In the genomic region with DNA sequence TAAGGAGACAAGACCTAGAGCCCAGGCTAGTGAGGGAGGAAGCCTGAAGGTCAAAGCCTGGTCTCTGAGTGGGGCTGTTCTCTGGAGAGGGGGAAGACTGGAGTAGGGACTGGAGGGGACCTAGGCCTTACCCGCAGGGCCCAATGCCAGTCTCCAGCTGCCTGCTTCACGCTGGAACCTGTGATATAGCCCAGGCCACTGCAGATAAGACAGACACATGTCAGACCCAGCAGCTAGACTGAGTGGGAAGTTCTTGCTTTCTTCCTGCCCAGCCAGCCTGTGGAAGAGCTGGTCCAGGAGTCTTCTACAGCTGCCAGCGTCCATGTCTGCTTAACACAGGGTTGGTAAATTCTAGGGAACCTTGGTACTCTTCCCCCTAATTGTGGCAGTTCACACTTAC, we compare ENCODE assay signal across 11 mouse cellular contexts. TPM values are rescaled to one million over a fixed set of nuclear protein-coding genes. Genes with fewer than 3 reads are reported as not detected.
DNase-seq lines count a peak whose midpoint lies in the region; ATAC-seq and TF ChIP-seq lines count a peak whose summit lies in the region.
"Had no signal": no experiment of that assay in that cellular context is flagged by ENCODE, and none has a peak within 500 bp of the region (broad histone marks: within the 10 kb centered on the region; RNA-seq: fewer than 3 reads in every experiment).

No protein-coding gene starts in this region.

- 25% methylated on average over 3 of the region's 3 CpGs for WGBS in heart, adult 2 months
- WGBS in heart, postnatal 0 days = 18% methylated on average over 3 of the region's 3 CpGs

- H3K36me3 ChIP-seq in heart, adult 2 months (ENCODE audit: control insufficient read depth, insufficient read depth, low read length) = peaks cover 20% of the 10 kb centered on the region
- H3K36me3 ChIP-seq in heart, postnatal 0 days (replicated peaks; ENCODE audit: control insufficient read depth, insufficient read depth, low read length) = no peaks in the 10 kb centered on the region

- H3K4me1 ChIP-seq in heart, adult 2 months (ENCODE audit: control insufficient read depth, insufficient read depth, low read length) = peaks cover 34% of the 10 kb centered on the region
- H3K4me1 ChIP-seq in heart, postnatal 0 days (ENCODE audit: control insufficient read depth, insufficient read depth) = peaks cover 9% of the 10 kb centered on the region

- intact Hi-C loops in heart, adult 2 months (cut with DNase I) = loop anchor here (2.0 kb wide), 1 partner anchor 30 kb away; a partner anchor contains a TSS
- intact Hi-C loops in heart, postnatal 14 days (cut with DNase I) = loop anchor here (2.0 kb wide), 1 partner anchor 30 kb away; a partner anchor contains a TSS
- intact Hi-C loops in left cerebral cortex, adult 2 months (cut with DNase I) = no loop called here
- intact Hi-C loops in left cerebral cortex, postnatal 14 days (cut with DNase I) = no loop called here

- no peak for TF ChIP-seq EP300 in heart, adult 2 months (IDR thresholded peaks at IDR 0.05; ENCODE audit: insufficient read depth, low read depth, low read length)
- no peak for TF ChIP-seq EP300 in heart, postnatal 0 days (IDR thresholded peaks at IDR 0.05; ENCODE audit: low read depth)

- ATAC-seq in heart, postnatal 0 days (ENCODE audit: insufficient read depth, low read depth) = peak; percentile 6; the same call in 1 of the 2 replicates
- ATAC-seq in megakaryocyte progenitor cell, adult 5-6 weeks (replicated peaks; ENCODE audit: poor library complexity) = peak; percentile 50

- no peaks in the 10 kb centered on the region for H3K79me2 ChIP-seq in heart, adult 2 months (replicated peaks; ENCODE audit: control insufficient read depth, insufficient read depth, low read length)

- no peaks in the 10 kb centered on the region for H3K9me3 ChIP-seq in heart, postnatal 0 days (replicated peaks; ENCODE audit: control insufficient read depth, low read length)

- TF ChIP-seq CTCF in heart, adult 2 months (IDR thresholded peaks at IDR 0.05) = no peak
- TF ChIP-seq CTCF in left cerebral cortex, adult 2 months (IDR thresholded peaks at IDR 0.05) = no peak
- TF ChIP-seq CTCF in heart, postnatal 0 days (IDR thresholded peaks at IDR 0.05; ENCODE audit: low read depth) = no peak

- no peak overlapping the region; the same call in 1 of the 2 replicates for H3K9ac ChIP-seq in heart, adult 2 months (ENCODE audit: low read depth, low read length)
- no peak overlapping the region for H3K9ac ChIP-seq in heart, postnatal 0 days (replicated peaks; ENCODE audit: low read depth, low read length)

- peak overlapping the region; percentile 18; the same call in 1 of the 2 replicates for H3K4me3 ChIP-seq in heart, adult 2 months
- no peak overlapping the region for H3K4me3 ChIP-seq in left cerebral cortex, adult 2 months
- H3K4me3 ChIP-seq in heart, postnatal 0 days (ENCODE audit: low read depth, low read length) = no peak overlapping the region

- H3K27me3 ChIP-seq in heart, adult 2 months (ENCODE audit: control insufficient read depth, insufficient read depth, low read length) = no peaks in the 10 kb centered on the region
- H3K27me3 ChIP-seq in heart, postnatal 0 days (ENCODE audit: control insufficient read depth, insufficient read depth, low read length) = no peaks in the 10 kb centered on the region

- H3K27ac ChIP-seq in heart, adult 2 months = peak overlapping the region; percentile 90
- peak overlapping the region; percentile 21; the same call in 1 of the 2 replicates for H3K27ac ChIP-seq in left cerebral cortex, adult 2 months
- peak overlapping the region; percentile 74 for H3K27ac ChIP-seq in heart, postnatal 0 days (ENCODE audit: low read depth)

- no peak for DNase-seq in heart, adult 2 months
- DNase-seq in heart, postnatal 14 days = no peak
- DNase-seq in left cerebral cortex, adult 2 months (ENCODE audit: extremely low spot score in 1 of 2, low spot score in 2 of 2) = no peak
- no peak for DNase-seq in left cerebral cortex, postnatal 14 days (ENCODE audit: low spot score in 2 of 2)
- DNase-seq in heart, postnatal 0 days (ENCODE audit: low spot score) = no peak
- DNase-seq in embryo, embryonic 9.5 days (ENCODE audit: extremely low spot score) = no peak
- no peak for DNase-seq in spleen, postnatal 4 days (ENCODE audit: low spot score in 2 of 2)
- DNase-seq: B cell, adult 2 months had no signal

- 0 out of 2 replicates have a peak overlapping the region, but pooled peaks have one; percentile 0 for H3K4me2 ChIP-seq in heart, postnatal 0 days (ENCODE audit: low read depth, low read length)

- no peak for TF ChIP-seq POLR2A in heart, adult 2 months (IDR thresholded peaks at IDR 0.05; ENCODE audit: insufficient read depth, low read depth, low read length)

RNA-seq across cellular contexts. Expression of a gene that starts 17.3 kb away (rescaled TPM):
- total RNA-seq in heart, adult 2 months (2021) = 10 to 100 TPM; 42.7 to 46.1 TPM
- 21.8 and 30.6 TPM in 2 replicates for polyA plus RNA-seq in heart, adult 2 months (2012; rRNA removed)
- total RNA-seq in heart, postnatal 14 days (2021) = 10 to 100 TPM; 38.0 to 38.4 TPM
- 10 to 100 TPM; 53.2 to 55.0 TPM for total RNA-seq in left cerebral cortex, adult 2 months (2021)
- total RNA-seq in left cerebral cortex, postnatal 14 days (2021) = 10 to 100 TPM; 45.4 to 50.6 TPM
- total RNA-seq in heart, postnatal 0 days (2014; rRNA removed; ENCODE audit: low replicate concordance) = 20.5 and 20.9 TPM in 2 replicates
- polyA plus RNA-seq in heart, postnatal 0 days (2015; fragmentation: Nextera tagmentation; extraction: Ambion mirVana) = 41.3 and 42.1 TPM in 2 replicates
- total RNA-seq in megakaryocyte progenitor cell, adult 5-6 weeks (2015) = 255 and 264 TPM in 2 replicates
- 148 and 164 TPM in 2 replicates for total RNA-seq in megakaryocyte progenitor cell, adult 5-6 weeks (2017)

RNA-seq across cellular contexts. Expression of a gene that starts 23.2 kb away (rescaled TPM):
- total RNA-seq in heart, adult 2 months (2021) = not detected
- 0.20 TPM in 1 of 2 replicates, not detected in the other for polyA plus RNA-seq in heart, adult 2 months (2012; rRNA removed)
- under 1 TPM in 1 of 2 experiments, not detected in 1; 0.39 TPM for total RNA-seq in heart, postnatal 14 days (2021)
- under 1 TPM; 0.18 to 0.37 TPM for total RNA-seq in left cerebral cortex, adult 2 months (2021)
- total RNA-seq in left cerebral cortex, postnatal 14 days (2021) = not detected
- 5.3 TPM in 1 of 2 replicates, not detected in the other for total RNA-seq in heart, postnatal 0 days (2014; rRNA removed; ENCODE audit: low replicate concordance)
- polyA plus RNA-seq in heart, postnatal 0 days (2015; fragmentation: Nextera tagmentation; extraction: Ambion mirVana) = 0.05 TPM in 1 of 2 replicates, not detected in the other
- not detected in 2 replicates for total RNA-seq in megakaryocyte progenitor cell, adult 5-6 weeks (2015)
- not detected in 2 replicates for total RNA-seq in megakaryocyte progenitor cell, adult 5-6 weeks (2017)
- total RNA-seq: layer of hippocampus, postnatal 14 days had no signal
- polyA plus RNA-seq: neural tube, embryonic 14.5 days had no signal

RNA-seq across cellular contexts. Expression of a gene that starts 31.2 kb away (rescaled TPM):
- 1 to 10 TPM; 6.1 to 7.9 TPM for total RNA-seq in heart, adult 2 months (2021)
- 13.8 and 18.1 TPM in 2 replicates for polyA plus RNA-seq in heart, adult 2 months (2012; rRNA removed)
- 10 to 100 TPM; 16.5 to 16.8 TPM for total RNA-seq in heart, postnatal 14 days (2021)
- total RNA-seq in left cerebral cortex, adult 2 months (2021) = 10 to 100 TPM; 68.2 to 70.6 TPM
- 10 to 100 TPM; 46.4 to 58.5 TPM for total RNA-seq in left cerebral cortex, postnatal 14 days (2021)
- 31.8 and 44.2 TPM in 2 replicates for total RNA-seq in heart, postnatal 0 days (2014; rRNA removed; ENCODE audit: low replicate concordance)
- polyA plus RNA-seq in heart, postnatal 0 days (2015; fragmentation: Nextera tagmentation; extraction: Ambion mirVana) = 2.4 and 2.9 TPM in 2 replicates
- total RNA-seq in megakaryocyte progenitor cell, adult 5-6 weeks (2015) = 18.0 and 25.8 TPM in 2 replicates
- total RNA-seq in megakaryocyte progenitor cell, adult 5-6 weeks (2017) = 8.8 and 13.0 TPM in 2 replicates

RNA-seq across cellular contexts. Expression of a gene that starts 47.0 kb away (rescaled TPM):
- total RNA-seq in heart, adult 2 months (2021) = 10 to 100 TPM; 13.1 to 14.3 TPM
- polyA plus RNA-seq in heart, adult 2 months (2012; rRNA removed) = 12.7 and 18.9 TPM in 2 replicates
- 10 to 100 TPM; 27.1 to 30.5 TPM for total RNA-seq in heart, postnatal 14 days (2021)
- total RNA-seq in left cerebral cortex, adult 2 months (2021) = 1 to 10 TPM in 1 of 2 experiments, under 1 TPM in 1; 0.33 to 1.2 TPM
- 1 to 10 TPM in 1 of 2 experiments, under 1 TPM in 1; 0.59 to 1.1 TPM for total RNA-seq in left cerebral cortex, postnatal 14 days (2021)
- 88.5 and 93.0 TPM in 2 replicates for total RNA-seq in heart, postnatal 0 days (2014; rRNA removed; ENCODE audit: low replicate concordance)
- polyA plus RNA-seq in heart, postnatal 0 days (2015; fragmentation: Nextera tagmentation; extraction: Ambion mirVana) = 72.9 and 79.2 TPM in 2 replicates
- total RNA-seq in megakaryocyte progenitor cell, adult 5-6 weeks (2015) = not detected in 2 replicates
- total RNA-seq in megakaryocyte progenitor cell, adult 5-6 weeks (2017) = 0.14 TPM in 1 of 2 replicates, not detected in the other

Comparison
In these comparisons a context has a peak if more than half of its experiments do, and no peak if none do; other contexts are left out.
1. H3K27ac ChIP-seq: peak in every context shown above with its lines; median percentile 90 in heart, adult 2 months; 74 in heart, postnatal 0 days; 21 in left cerebral cortex, adult 2 months.
2. intact Hi-C loops: an anchor here in heart, adult 2 months (2.0 kb wide) and heart, postnatal 14 days (2.0 kb wide); none called in left cerebral cortex, adult 2 months and left cerebral cortex, postnatal 14 days.